Mouse (Mus musculus) ovary, postnatal 36 days (tissue): ENCODE measurements around the gene Myo9b.
"Not testable (repeated sequence)": the region's sequence is repeated elsewhere in the genome, so short reads cannot be mapped to it uniquely, and the experiment has no call there.

Experiments used
- DNase-seq: peaks from one replicate; pipeline ENCODE4 v3.0.0; 2022; ENCODE audit warnings: low spot score, mixed read lengths

Gene Myo9b

GRCm38 (mm10) chr8:71272286-71273150 is at the start of gene Myo9b, which contains the start of gene Haus8:
TSS of gene Myo9b (plus strand) at chr8:71272714.
TSS of gene Haus8 (minus strand) at chr8:71272934.
- DNase-seq = peak; percentile 99

DNA sequence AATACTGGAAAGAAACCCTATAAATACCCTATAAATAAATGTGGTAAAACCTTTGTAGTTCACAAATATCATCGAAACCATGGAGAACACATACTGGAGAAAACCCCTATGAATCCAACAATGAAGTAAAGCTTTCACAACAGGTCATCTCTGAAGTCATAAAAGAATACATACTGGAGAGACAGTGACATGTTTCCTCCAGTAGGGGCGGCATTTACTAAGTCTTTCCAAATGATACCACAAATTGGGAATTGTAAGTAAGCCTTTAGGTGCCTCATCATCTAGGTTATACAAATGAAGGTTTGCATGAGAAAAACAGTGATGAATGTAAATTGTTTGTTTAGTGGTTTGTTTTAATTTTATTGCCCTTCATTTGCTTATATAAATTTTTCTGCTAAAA is 48.0 kb upstream of the Myo9b start:
- no peak for DNase-seq

GRCm38 (mm10) chr8:71242757-71243156 is 29.8 kb upstream of the Myo9b start:
- no peak for DNase-seq

DNA sequence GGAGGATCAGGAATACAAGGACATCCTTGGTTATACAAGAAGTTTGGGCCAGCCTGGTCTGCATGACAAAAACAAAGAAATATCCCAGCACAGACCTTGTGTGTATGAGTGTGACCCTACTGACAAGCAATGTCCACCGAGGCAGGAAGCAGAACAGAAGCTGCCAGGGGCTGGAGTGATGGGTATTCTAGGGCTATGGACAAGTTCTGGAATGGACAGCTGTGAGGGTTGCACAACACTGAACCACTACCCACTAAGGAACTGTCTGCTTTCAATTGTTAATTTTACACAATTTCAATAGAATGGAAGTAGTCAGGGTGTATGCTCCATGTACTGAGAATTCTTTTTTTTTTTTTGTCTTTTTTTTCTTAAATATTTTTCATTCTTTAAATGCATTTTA is 24.3 kb upstream of the Myo9b start:
- no peak for DNase-seq

DNA sequence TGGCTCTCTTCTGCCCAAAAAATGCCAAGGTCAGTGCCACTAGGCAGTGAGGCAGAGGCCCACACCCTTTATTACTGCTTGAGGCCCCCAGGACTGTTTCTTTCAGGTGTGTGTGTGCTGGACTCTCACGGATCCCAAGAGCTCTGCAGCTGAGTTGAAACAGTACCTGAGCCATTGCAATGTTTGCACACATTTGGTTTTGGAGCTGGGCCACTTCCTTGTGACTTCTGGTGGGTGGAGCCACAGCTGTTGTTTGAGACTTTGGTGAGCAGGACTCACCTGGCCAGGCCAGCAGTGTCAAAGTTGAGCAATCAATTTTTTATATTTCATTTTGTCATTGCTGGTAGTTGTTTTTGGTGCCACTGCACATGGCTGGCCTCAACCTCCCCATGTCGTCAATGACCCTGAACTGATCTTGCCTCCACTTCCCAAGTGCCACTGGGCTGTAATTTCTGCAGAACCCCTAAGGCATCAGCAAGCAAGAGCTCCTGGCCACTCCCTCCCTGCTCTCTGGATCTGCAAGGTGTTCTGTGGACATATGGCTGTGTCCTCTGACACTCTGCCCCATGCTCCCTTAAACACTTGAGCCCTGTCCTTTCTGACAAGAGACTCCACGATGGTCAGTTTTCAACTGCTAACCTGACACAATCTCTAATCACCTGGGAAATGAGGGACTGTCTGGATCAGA is 15.8 kb upstream of the Myo9b start:
- DNase-seq = no peak

- no peak for DNase-seq
Measured at GRCm38 (mm10) chr8:71261234-71261633, 11.3 kb upstream of the Myo9b start.

DNA sequence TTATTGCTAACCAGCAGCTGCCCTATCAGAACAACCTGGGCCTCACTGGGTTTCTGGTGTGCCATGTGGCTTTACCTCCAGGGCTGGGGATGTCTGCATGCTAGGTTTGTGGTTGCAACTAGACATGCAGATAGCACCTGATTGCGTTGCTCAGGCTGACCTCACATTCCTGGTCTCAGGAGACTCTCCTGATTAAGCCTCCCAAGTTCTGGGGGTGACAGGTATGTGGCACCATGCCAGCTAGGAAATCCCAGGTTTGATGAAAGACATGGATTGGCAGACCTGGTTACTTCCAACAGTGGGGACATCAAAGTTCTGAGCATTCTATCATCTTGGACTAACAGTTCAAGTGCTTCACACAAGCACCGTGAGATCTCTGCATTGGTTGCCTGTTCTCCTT is 4.8 kb upstream of the Myo9b start:
- DNase-seq = no peak

GRCm38 (mm10) chr8:71268286-71268685 is 4.2 kb upstream of the Myo9b start:
- DNase-seq = not testable (repeated sequence)

DNA sequence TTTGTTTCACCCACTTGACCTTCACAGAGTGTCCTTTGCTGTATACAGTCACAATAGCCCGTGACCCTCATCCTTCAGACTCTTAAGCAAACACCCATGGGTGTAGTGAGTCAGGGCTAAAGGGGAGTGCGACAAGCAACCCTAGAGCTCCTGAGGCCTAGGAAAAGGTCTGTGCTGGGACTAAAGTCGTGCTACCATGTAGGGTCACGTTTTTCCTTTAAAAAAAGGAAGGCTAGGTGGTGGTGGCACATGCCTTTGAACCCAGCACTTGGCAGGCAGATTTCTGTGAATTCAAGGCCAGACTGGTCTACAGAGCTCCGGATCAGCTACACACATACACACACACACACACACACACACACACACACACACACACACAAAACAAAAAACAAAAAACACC is 884 bp upstream of the Myo9b start:
- DNase-seq = no peak

GRCm38 (mm10) chr8:71273151-71273510 is 617 bp downstream of the Myo9b start:
- DNase-seq = peak; percentile 43

GRCm38 (mm10) chr8:71274478-71274877 is 2.0 kb downstream of the Myo9b start:
- DNase-seq = no peak

DNA sequence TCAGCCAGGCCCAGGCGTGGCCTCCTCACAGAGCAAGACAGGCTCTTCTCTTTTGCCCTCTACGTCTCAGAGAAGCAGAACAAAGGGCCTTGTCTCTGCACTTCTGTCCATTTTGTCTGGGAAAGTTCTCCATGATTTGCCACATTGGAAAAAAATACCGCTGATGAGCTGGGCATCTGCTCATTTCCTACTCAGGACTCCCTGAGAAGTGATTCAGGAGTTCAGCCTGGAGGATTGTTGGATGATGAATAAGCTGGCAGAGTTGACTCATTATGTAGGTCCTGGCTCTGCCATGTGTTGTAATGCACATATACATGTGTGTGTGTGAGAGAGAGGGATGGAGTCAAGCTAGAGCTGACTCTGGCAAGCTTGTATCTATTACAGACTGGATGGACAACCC is 3.7 kb downstream of the Myo9b start:
- DNase-seq = no peak

GRCm38 (mm10) chr8:71279409-71279808 is 6.9 kb downstream of the Myo9b start:
- not testable (repeated sequence) for DNase-seq

DNA sequence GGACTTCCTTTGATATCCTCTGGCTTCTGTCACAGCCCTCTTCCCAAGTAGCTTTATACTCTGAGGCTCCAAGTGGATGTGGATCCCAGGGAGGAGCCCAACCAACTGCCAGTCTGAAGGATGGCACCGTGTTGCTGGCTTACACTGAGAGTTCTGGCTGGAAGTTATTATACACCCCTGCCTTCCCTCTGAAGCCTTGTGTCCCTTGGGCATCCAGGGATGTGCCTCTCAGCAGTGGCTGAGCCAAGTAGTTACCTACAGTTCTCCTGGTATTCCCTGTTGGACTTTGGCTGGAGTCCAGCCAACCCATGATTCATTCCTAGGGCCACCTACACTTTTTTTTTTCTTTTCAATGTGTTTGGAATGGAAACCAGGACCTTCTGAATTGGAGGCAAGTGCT is 9.2 kb downstream of the Myo9b start:
- not testable (repeated sequence) for DNase-seq

GRCm38 (mm10) chr8:71282621-71283020 is 10.1 kb downstream of the Myo9b start:
- no peak for DNase-seq

GRCm38 (mm10) chr8:71286223-71286622 is 13.7 kb downstream of the Myo9b start:
- DNase-seq = not testable (repeated sequence)

DNA sequence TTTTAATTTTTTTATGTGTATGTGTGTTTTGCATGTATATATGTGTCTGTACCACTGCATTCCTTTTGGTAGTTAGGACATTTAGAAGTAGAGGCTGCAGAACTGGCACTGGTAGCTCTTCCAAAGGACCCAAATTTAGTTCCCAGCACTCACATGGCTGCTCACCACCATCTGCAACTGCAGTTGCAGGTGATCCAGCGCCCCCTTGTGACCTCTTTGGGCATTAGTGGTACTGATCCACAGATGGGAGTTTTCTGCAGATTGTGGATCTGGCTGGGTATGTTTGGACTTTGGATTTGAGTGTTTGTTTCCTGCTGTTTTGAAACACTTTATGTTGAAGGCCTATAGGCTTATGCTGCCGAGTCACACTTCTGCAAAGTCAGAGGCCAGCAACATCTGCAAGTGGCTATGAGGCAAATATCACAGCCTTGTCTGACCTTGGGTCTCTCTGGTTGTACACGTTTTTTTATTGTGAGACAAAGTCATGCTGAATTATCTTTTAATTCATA is 16.0 kb downstream of the Myo9b start:
- no peak for DNase-seq

DNA sequence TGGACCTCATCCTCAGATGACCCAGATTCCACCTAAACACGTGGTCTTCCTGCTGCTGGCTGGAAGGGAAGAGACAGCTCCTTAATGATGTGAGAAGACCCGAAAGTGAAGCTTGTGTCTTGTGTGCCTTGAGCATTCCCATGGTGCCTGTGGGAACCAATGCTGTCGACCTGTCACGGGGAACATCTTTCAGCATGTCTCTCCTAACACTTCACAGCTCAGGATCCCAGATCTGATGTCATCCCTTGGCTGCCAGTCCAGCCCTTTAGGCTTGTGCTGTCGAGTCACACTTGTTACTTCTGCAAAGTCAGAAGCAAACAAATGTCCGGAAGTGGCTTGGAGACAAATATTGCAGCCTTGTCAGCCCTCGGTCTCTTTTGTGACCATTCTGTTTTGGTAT is 16.6 kb downstream of the Myo9b start:
- DNase-seq = no peak

- no peak for DNase-seq
Measured at GRCm38 (mm10) chr8:71290211-71290610, 17.7 kb downstream of the Myo9b start.

DNA sequence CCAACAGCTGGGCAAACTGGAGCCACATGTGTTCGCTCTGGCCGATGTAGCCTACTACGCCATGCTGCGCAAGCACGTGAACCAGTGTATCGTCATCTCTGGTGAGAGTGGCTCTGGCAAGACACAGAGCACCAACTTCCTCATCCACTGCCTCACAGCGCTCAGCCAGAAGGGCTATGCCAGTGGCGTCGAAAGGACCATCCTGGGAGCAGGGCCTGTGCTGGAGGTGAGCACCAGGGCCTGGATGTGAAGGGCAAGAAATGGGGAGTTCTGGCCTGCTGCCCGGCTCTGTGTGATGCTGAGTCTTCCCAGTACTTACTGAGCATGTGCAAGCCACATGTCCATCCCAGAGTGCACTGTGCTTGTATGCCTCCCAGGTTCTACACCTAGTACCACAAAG is 18.4 kb downstream of the Myo9b start:
- no peak for DNase-seq

GRCm38 (mm10) chr8:71291351-71291750 is 18.8 kb downstream of the Myo9b start:
- DNase-seq = no peak

DNA sequence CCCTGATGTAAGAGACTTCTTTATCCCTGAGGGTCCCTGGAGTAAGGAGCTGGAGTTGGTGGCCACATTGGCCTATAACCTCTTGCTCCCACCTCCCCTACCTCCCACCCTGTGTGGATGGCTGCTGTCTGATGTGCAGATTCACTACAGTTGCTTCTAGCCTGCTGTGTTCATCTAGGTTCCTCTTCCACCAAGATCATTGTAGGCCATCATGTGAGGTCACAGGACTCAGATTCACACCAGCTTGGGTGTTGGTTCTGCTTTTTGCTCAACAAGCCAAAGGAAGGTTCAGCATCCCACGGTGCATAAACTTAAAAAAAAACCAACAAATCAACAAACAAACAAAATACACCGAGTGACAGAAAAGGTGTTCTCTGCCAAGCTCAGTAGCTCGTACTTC is 21.4 kb downstream of the Myo9b start:
- DNase-seq = not testable (repeated sequence)

GRCm38 (mm10) chr8:71296188-71296621 is 23.7 kb downstream of the Myo9b start:
- no peak for DNase-seq
